Mouse (Mus musculus) heart, adult 2 months (tissue): ENCODE data around the gene Tfpi.

Experiments used
- CTCF ChIP-seq: fragments of 200-600 bp; IDR thresholded peaks from 2 replicates; pipeline ENCODE4 v1.8.1; 2022; ENCODE audit warnings: antibody characterized with exemption, mild to moderate bottlenecking, moderate library complexity
- EP300 ChIP-seq: fragments of 200-500 bp; IDR thresholded peaks from 2 replicates; pipeline ENCODE4 v1.6.1; 2011; ENCODE audit warnings: low read depth, low read length, control low read depth; ENCODE audit not compliant: insufficient read depth
- POLR2A ChIP-seq: fragments of 200-500 bp; IDR thresholded peaks from 2 replicates; pipeline ENCODE4 v1.6.1; 2011; ENCODE audit warnings: mild to moderate bottlenecking, low read depth, low read length, control low read depth; ENCODE audit not compliant: insufficient read depth

DNA sequence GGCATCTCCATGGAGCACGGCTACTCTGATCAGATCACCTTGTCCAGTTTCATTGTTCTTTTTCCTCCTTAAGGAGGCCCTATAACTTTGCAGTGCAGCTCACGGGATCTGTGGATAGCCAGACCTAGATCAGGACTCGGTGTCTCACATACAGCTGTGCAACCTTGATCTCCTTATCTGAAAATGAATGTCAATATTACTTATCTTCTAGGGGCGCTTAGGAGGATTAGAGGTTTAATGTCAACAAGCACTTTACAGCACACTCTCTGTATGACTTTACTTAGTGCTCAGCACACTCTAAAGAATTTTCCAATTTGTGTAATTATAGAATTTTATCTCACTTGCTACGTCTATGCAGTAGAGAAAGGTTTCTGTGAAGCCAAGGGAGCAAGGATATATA, 48.5 kb upstream of the Tfpi start:
- no peak for TF ChIP-seq CTCF
- TF ChIP-seq POLR2A: no peak
- no peak for TF ChIP-seq EP300
